In genomic region chr9:110250776-110251175, GRCm38 (mm10) we compare ENCODE assay signal across 16 mouse cellular contexts. TPM values are rescaled to one million over a fixed set of nuclear protein-coding genes. Genes with fewer than 3 reads are reported as not detected.
DNase-seq lines count a peak whose midpoint lies in the region; ATAC-seq lines count a peak whose summit lies in the region.
"Had no signal": no experiment of that assay in that cellular context is flagged by ENCODE, and none has a peak within 500 bp of the region (broad histone marks: within the 10 kb centered on the region; RNA-seq: fewer than 3 reads in every experiment).

No protein-coding gene starts in this region.

- H3K9me3 ChIP-seq in forebrain, embryonic 12.5 days, result no peaks in the 10 kb centered on the region
- H3K9me3 ChIP-seq in hindbrain, embryonic 15.5 days, result no peaks in the 10 kb centered on the region
- no peaks in the 10 kb centered on the region for H3K9me3 ChIP-seq in neural tube, embryonic 12.5 days
- H3K9me3 ChIP-seq: embryonic facial prominence, embryonic 12.5 days; G1E; lung, embryonic 15.5 days; stomach, embryonic 15.5 days had no signal

- 0 out of 2 replicates have a peak, but pooled peaks cover 3% of the 10 kb centered on the region for H3K27me3 ChIP-seq in forebrain, embryonic 12.5 days
- no peaks in the 10 kb centered on the region for H3K27me3 ChIP-seq in hindbrain, embryonic 15.5 days
- H3K27me3 ChIP-seq in neural tube, embryonic 12.5 days (replicated peaks), result no peaks in the 10 kb centered on the region
- H3K27me3 ChIP-seq: stomach, embryonic 15.5 days had no signal

- no peak overlapping the region for H3K4me2 ChIP-seq in forebrain, embryonic 12.5 days
- H3K4me2 ChIP-seq in hindbrain, embryonic 15.5 days, result peak overlapping the region; percentile 43
- peak overlapping the region; percentile 30 for H3K4me2 ChIP-seq in neural tube, embryonic 12.5 days (replicated peaks)
- H3K4me2 ChIP-seq: stomach, embryonic 15.5 days had no signal

- peak; percentile 9; the same call in 1 of the 2 replicates for ATAC-seq in frontal cortex, adult (ENCODE audit: low TSS enrichment)
- no peak for ATAC-seq in forebrain, embryonic 12.5 days (ENCODE audit: low FRiP score)
- no peak for ATAC-seq in hindbrain, embryonic 15.5 days (ENCODE audit: low FRiP score, low read depth)
- ATAC-seq in neural tube, embryonic 12.5 days (ENCODE audit: low FRiP score, low read depth), result no peak

- no peak for DNase-seq in frontal cortex, postnatal 25 days (ENCODE audit: low spot score in 2 of 2)
- no peak for DNase-seq in gastrocnemius, adult 18-20 months (ENCODE audit: low spot score)
- DNase-seq in kidney, adult 18-20 months, result no peak
- no peak for DNase-seq in heart, adult 9 months (ENCODE audit: low spot score in 2 of 2)
- DNase-seq: heart, adult 2 months; kidney, postnatal 14 days; right cerebral cortex, postnatal 14 days; thymus, postnatal 25 days had no signal

- no peak overlapping the region for H3K4me3 ChIP-seq in forebrain, embryonic 12.5 days (replicated peaks)
- H3K4me3 ChIP-seq in hindbrain, embryonic 15.5 days, result peak overlapping the region; percentile 0; the same call in 1 of the 2 replicates
- H3K4me3 ChIP-seq in neural tube, embryonic 12.5 days, result no peak overlapping the region
- H3K4me3 ChIP-seq: embryonic facial prominence, embryonic 12.5 days; heart, adult 2 months; lung, embryonic 15.5 days; stomach, embryonic 15.5 days had no signal

- peaks cover 53% of the 10 kb centered on the region for H3K4me1 ChIP-seq in forebrain, embryonic 12.5 days
- H3K4me1 ChIP-seq in hindbrain, embryonic 15.5 days (replicated peaks), result peaks cover 62% of the 10 kb centered on the region
- H3K4me1 ChIP-seq in neural tube, embryonic 12.5 days, result peaks cover 56% of the 10 kb centered on the region

- H3K36me3 ChIP-seq in forebrain, embryonic 12.5 days (replicated peaks), result 0 out of 2 replicates have a peak, but pooled peaks cover 3% of the 10 kb centered on the region
- H3K36me3 ChIP-seq in hindbrain, embryonic 15.5 days, result 0 out of 2 replicates have a peak, but pooled peaks cover 4% of the 10 kb centered on the region
- H3K36me3 ChIP-seq in neural tube, embryonic 12.5 days, result peaks cover 4% of the 10 kb centered on the region; the same call in 1 of the 2 replicates
- H3K36me3 ChIP-seq: embryonic facial prominence, embryonic 12.5 days; lung, embryonic 15.5 days; stomach, embryonic 15.5 days had no signal

- peak overlapping the region; percentile 96 for H3K27ac ChIP-seq in forebrain, embryonic 12.5 days
- peak overlapping the region; percentile 87 for H3K27ac ChIP-seq in hindbrain, embryonic 15.5 days (replicated peaks)
- peak overlapping the region; percentile 58 for H3K27ac ChIP-seq in neural tube, embryonic 12.5 days
- H3K27ac ChIP-seq: heart, adult 2 months; stomach, embryonic 15.5 days had no signal

- no peak overlapping the region for H3K9ac ChIP-seq in forebrain, embryonic 12.5 days
- H3K9ac ChIP-seq in hindbrain, embryonic 15.5 days, result 0 out of 2 replicates have a peak overlapping the region, but pooled peaks have one; percentile 14
- H3K9ac ChIP-seq in neural tube, embryonic 12.5 days, result no peak overlapping the region
- H3K9ac ChIP-seq: embryonic facial prominence, embryonic 12.5 days; lung, embryonic 15.5 days; stomach, embryonic 15.5 days had no signal

- WGBS in forebrain, embryonic 12.5 days, result 88% methylated on average over 14 of the region's 14 CpGs
- WGBS in hindbrain, embryonic 15.5 days, result 66% methylated on average over 14 of the region's 14 CpGs
- 76% methylated on average over 14 of the region's 14 CpGs for WGBS in neural tube, embryonic 12.5 days

RNA-seq across cellular contexts. Expression of gene Cspg5, which starts 7.2 kb away (rescaled TPM):
- polyA plus RNA-seq in forebrain, embryonic 12.5 days (2016; fragmentation: Nextera tagmentation; extraction: Ambion mirVana), result 21.9 and 22.3 TPM in 2 replicates
- polyA plus RNA-seq in hindbrain, embryonic 15.5 days (2015; fragmentation: Nextera tagmentation; extraction: Ambion mirVana), result 181 and 199 TPM in 2 replicates
- polyA plus RNA-seq in neural tube, embryonic 12.5 days (2016; fragmentation: Nextera tagmentation; extraction: Ambion mirVana), result 36.2 and 42.6 TPM in 2 replicates
- total RNA-seq in gastrocnemius, adult 18-20 months (2021), result under 1 TPM; 0.23 to 0.24 TPM

RNA-seq across cellular contexts. Expression of gene Elp6, which starts 54.2 kb away (rescaled TPM):
- polyA plus RNA-seq in forebrain, embryonic 12.5 days (2016; fragmentation: Nextera tagmentation; extraction: Ambion mirVana), result 32.7 and 33.0 TPM in 2 replicates
- 41.8 and 42.1 TPM in 2 replicates for polyA plus RNA-seq in hindbrain, embryonic 15.5 days (2015; fragmentation: Nextera tagmentation; extraction: Ambion mirVana)
- polyA plus RNA-seq in neural tube, embryonic 12.5 days (2016; fragmentation: Nextera tagmentation; extraction: Ambion mirVana), result 39.9 and 41.2 TPM in 2 replicates
- total RNA-seq in gastrocnemius, adult 18-20 months (2021), result 1 to 10 TPM; 1.8 to 2.2 TPM
